In genomic region chr1:178448271-178448744, GRCm38 (mm10) we compare ENCODE assay signal across 9 mouse cellular contexts. TPM values are rescaled to one million over a fixed set of nuclear protein-coding genes. Genes with fewer than 3 reads are reported as not detected.
A peak's percentile ranks its signal among the peaks of the same experiment; 100 is the strongest.
DNase-seq lines count a peak whose midpoint lies in the region; ATAC-seq and TF ChIP-seq lines count a peak whose summit lies in the region.
"Had no signal": no experiment of that assay in that cellular context is flagged by ENCODE, and none has a peak within 500 bp of the region (broad histone marks: within the 10 kb centered on the region; RNA-seq: fewer than 3 reads in every experiment).

No protein-coding gene starts in this region.

- peak; percentile 73 to 78 for TF ChIP-seq EP300 in MEL (IDR thresholded peaks at IDR 0.05; ENCODE audit: low read depth in 1 of 2, low read length in 2 of 2)

- ATAC-seq in activated CD4-positive, CD25-positive, alpha-beta regulatory T cell, adult 4 months: no peak
- ATAC-seq in forebrain, embryonic 15.5 days (replicated peaks): no peak

- peaks cover 21 to 30% of the 10 kb centered on the region in 2 experiments for H3K4me1 ChIP-seq in MEL (ENCODE audit: control insufficient read depth in 1 of 2, insufficient read depth in 2 of 2, low read length in 2 of 2)
- peaks cover 14% of the 10 kb centered on the region; the same call in 1 of the 2 replicates for H3K4me1 ChIP-seq in midbrain, embryonic 10.5 days
- no peaks in the 10 kb centered on the region for H3K4me1 ChIP-seq in forebrain, embryonic 15.5 days

- no peak overlapping the region for H3K4me2 ChIP-seq in forebrain, embryonic 15.5 days (replicated peaks)

- no peaks in the 10 kb centered on the region for H3K9me3 ChIP-seq in MEL (replicated peaks; ENCODE audit: insufficient read depth, low read length)
- no peaks in the 10 kb centered on the region for H3K9me3 ChIP-seq in midbrain, embryonic 10.5 days (replicated peaks)
- no peaks in the 10 kb centered on the region for H3K9me3 ChIP-seq in forebrain, embryonic 15.5 days

- H3K79me2 ChIP-seq in MEL (ENCODE audit: control insufficient read depth, insufficient read depth, low read length, poor library complexity): no peaks in the 10 kb centered on the region

- no peaks in the 10 kb centered on the region for H3K27me3 ChIP-seq in MEL (ENCODE audit: control insufficient read depth in 1 of 2, insufficient read depth in 2 of 2, low read length in 2 of 2)
- no peaks in the 10 kb centered on the region for H3K27me3 ChIP-seq in midbrain, embryonic 10.5 days (ENCODE audit: low read depth, poor library complexity, severe bottlenecking)
- no peaks in the 10 kb centered on the region for H3K27me3 ChIP-seq in forebrain, embryonic 15.5 days

- TF ChIP-seq POLR2A in MEL (IDR thresholded peaks at IDR 0.05; ENCODE audit: control insufficient read depth in 1 of 2, insufficient read depth in 1 of 2, low read depth in 1 of 2, low read length in 2 of 2, poor library complexity in 1 of 2): peak in 1 of 2 experiments; percentile 46; a peak in 1 of 4 replicates

- DNase-seq in adrenal gland, adult (ENCODE audit: inconsistent age in 2 of 2, low spot score in 1 of 2): peak; percentile 8 to 53
- DNase-seq in adrenal gland, adult 18-20 months (ENCODE audit: low spot score in 2 of 2): no peak
- DNase-seq in MEL (ENCODE audit: low read depth, low spot score): peak; percentile 91
- peak; percentile 46 to 50 for DNase-seq in cerebellum, postnatal 25 days
- peak; percentile 30 to 51 for DNase-seq in heart, postnatal 36 days
- DNase-seq in midbrain, embryonic 10.5 days (ENCODE audit: low spot score): no peak
- DNase-seq: forebrain, postnatal 0 days had no signal

- peak overlapping the region; percentile 11 to 66 for H3K4me3 ChIP-seq in MEL (ENCODE audit: control insufficient read depth in 1 of 2, insufficient read depth in 1 of 2, low read depth in 2 of 2, low read length in 2 of 2)
- no peak overlapping the region for H3K4me3 ChIP-seq in midbrain, embryonic 10.5 days
- no peak overlapping the region for H3K4me3 ChIP-seq in forebrain, embryonic 15.5 days

- no peak for TF ChIP-seq CTCF in MEL (IDR thresholded peaks at IDR 0.05 in 2 of 3, conservative IDR thresholded peaks at IDR 0.05 in 1 of 3; ENCODE audit: control insufficient read depth in 1 of 3, insufficient read depth in 1 of 3, low read depth in 2 of 3, low read length in 3 of 3, poor library complexity in 1 of 3, severe bottlenecking in 1 of 3)

- 70% methylated on average over 6 of the region's 6 CpGs for WGBS in midbrain, embryonic 10.5 days
- whole genome bisulfite sequencing in forebrain, embryonic 15.5 days: 64% methylated on average over 6 of the region's 6 CpGs

- intact Hi-C loops in heart, postnatal 36 days (cut with DNase I): loop anchor here (2.0 to 5.0 kb wide), 2 partner anchors 112 to 301 kb away; partner anchors contain the start of gene Hnrnpu

- peak overlapping the region; percentile 84 for H3K27ac ChIP-seq in MEL (ENCODE audit: control insufficient read depth, low read depth, low read length)
- H3K27ac ChIP-seq in midbrain, embryonic 10.5 days (replicated peaks): no peak overlapping the region
- H3K27ac ChIP-seq in forebrain, embryonic 15.5 days (replicated peaks): no peak overlapping the region

- H3K9ac ChIP-seq in MEL (ENCODE audit: control insufficient read depth, low read depth, low read length, poor library complexity, severe bottlenecking): peak overlapping the region; percentile 45
- no peak overlapping the region for H3K9ac ChIP-seq in forebrain, embryonic 15.5 days (replicated peaks)
- H3K9ac ChIP-seq: forebrain, postnatal 0 days had no signal

- peaks cover 0 to 28% of the 10 kb centered on the region in 2 experiments; a peak in 2 of 4 replicates for H3K36me3 ChIP-seq in MEL (ENCODE audit: control insufficient read depth in 1 of 2, insufficient read depth in 2 of 2, low read length in 2 of 2)
- no peaks in the 10 kb centered on the region for H3K36me3 ChIP-seq in midbrain, embryonic 10.5 days
- H3K36me3 ChIP-seq in forebrain, embryonic 15.5 days: no peaks in the 10 kb centered on the region

- no peak; the same call in none of the 2 replicates for TF ChIP-seq RAD21 in MEL (IDR thresholded peaks at IDR 0.05; ENCODE audit: low read depth, low read length)

TF ChIP-seq in MEL, 35 proteins besides CTCF, POLR2A, EP300 and RAD21:
- TF ChIP-seq MEF2A (IDR thresholded peaks at IDR 0.05; ENCODE audit: extremely low read depth, insufficient replicate concordance, low read depth, low read length, poor library complexity, severe bottlenecking): peak; percentile 98
- TF ChIP-seq GABPA (IDR thresholded peaks at IDR 0.05; ENCODE audit: low read depth, low read length): peak; percentile 53; the same call in 1 of the 2 replicates
- TF ChIP-seq MYB (IDR thresholded peaks at IDR 0.05; ENCODE audit: low read depth, low read length): no peak
- TF ChIP-seq SIN3A (IDR thresholded peaks at IDR 0.05; ENCODE audit: low read length): peak; percentile 51
- peak; percentile 28; the same call in 1 of the 2 replicates for TF ChIP-seq TAL1 (IDR thresholded peaks at IDR 0.05; ENCODE audit: low read length)
- TF ChIP-seq TBP (IDR thresholded peaks at IDR 0.05; ENCODE audit: low read depth, low read length): 0 out of 2 replicates have a peak, but pooled peaks have one; percentile 49
- no peak for TF ChIP-seq E2F4 (IDR thresholded peaks at IDR 0.05; ENCODE audit: borderline replicate concordance, low read depth, low read length)
- no peak for TF ChIP-seq ZC3H11A (IDR thresholded peaks at IDR 0.05; ENCODE audit: low read depth, low read length)
- TF ChIP-seq MAFK (IDR thresholded peaks at IDR 0.05; ENCODE audit: borderline replicate concordance, low read depth, low read length): peak; percentile 80; the same call in 1 of the 2 replicates
- TF ChIP-seq ZKSCAN1 (IDR thresholded peaks at IDR 0.05; ENCODE audit: low read depth, low read length): no peak
- TF ChIP-seq GATA1 (IDR thresholded peaks at IDR 0.05; ENCODE audit: low read depth, low read length): peak; percentile 87
- TF ChIP-seq POLR2AphosphoS2 (IDR thresholded peaks at IDR 0.05; ENCODE audit: low read length): no peak
- no peak for TF ChIP-seq ZMIZ1 (IDR thresholded peaks at IDR 0.05; ENCODE audit: low read depth, low read length)
- TF ChIP-seq NRF1 (IDR thresholded peaks at IDR 0.05; ENCODE audit: insufficient read depth, low read depth, low read length, poor library complexity, severe bottlenecking): no peak
- no peak for TF ChIP-seq USF2 (IDR thresholded peaks at IDR 0.05; ENCODE audit: borderline replicate concordance in 1 of 2, insufficient read depth in 1 of 2, low read depth in 1 of 2, low read length in 2 of 2)
- TF ChIP-seq ZNF384 (IDR thresholded peaks at IDR 0.05; ENCODE audit: low read depth, low read length): no peak; the same call in 1 of the 2 replicates
- TF ChIP-seq MAZ (IDR thresholded peaks at IDR 0.05; ENCODE audit: low read depth, low read length): peak; percentile 48
- TF ChIP-seq TCF12 (IDR thresholded peaks at IDR 0.05; ENCODE audit: low read depth, low read length): no peak; the same call in 1 of the 2 replicates
- TF ChIP-seq JUND (IDR thresholded peaks at IDR 0.05; ENCODE audit: low read depth, low read length): no peak
- TF ChIP-seq KAT2A (conservative IDR thresholded peaks at IDR 0.05; ENCODE audit: low read depth, low read length): no peak
- TF ChIP-seq HCFC1 (IDR thresholded peaks at IDR 0.05; ENCODE audit: low read depth, low read length): 0 out of 2 replicates have a peak, but pooled peaks have one; percentile 22
- TF ChIP-seq ELF1 (IDR thresholded peaks at IDR 0.05; ENCODE audit: low read depth, low read length): no peak
- peak; percentile 39 for TF ChIP-seq SMC3 (IDR thresholded peaks at IDR 0.05; ENCODE audit: low read depth, low read length)
- no peak for TF ChIP-seq POLR2AphosphoS5 (IDR thresholded peaks at IDR 0.05; ENCODE audit: borderline replicate concordance, low read depth, low read length)
- peak; percentile 56 for TF ChIP-seq CHD2 (IDR thresholded peaks at IDR 0.05; ENCODE audit: low read length)
- TF ChIP-seq CHD1 (IDR thresholded peaks at IDR 0.05; ENCODE audit: low read depth, low read length): 0 out of 2 replicates have a peak, but pooled peaks have one; percentile 40
- TF ChIP-seq MYC (IDR thresholded peaks at IDR 0.05; ENCODE audit: low read depth, low read length): no peak
- peak; percentile 64 for TF ChIP-seq BHLHE40 (IDR thresholded peaks at IDR 0.05; ENCODE audit: borderline replicate concordance, low read depth, low read length)
- TF ChIP-seq UBTF (IDR thresholded peaks at IDR 0.05; ENCODE audit: borderline replicate concordance, insufficient read depth, low read depth, low read length): no peak
- TF ChIP-seq USF1 (IDR thresholded peaks at IDR 0.05; ENCODE audit: low read depth, low read length): no peak
- TF ChIP-seq RCOR1 (IDR thresholded peaks at IDR 0.05; ENCODE audit: low read depth, low read length): peak; percentile 34; the same call in 1 of the 2 replicates
- 0 out of 2 replicates have a peak, but pooled peaks have one; percentile 20 for TF ChIP-seq MXI1 (IDR thresholded peaks at IDR 0.05; ENCODE audit: low read depth, low read length)
- peak; percentile 96 for TF ChIP-seq ETS1 (IDR thresholded peaks at IDR 0.05; ENCODE audit: low read depth, low read length)
- TF ChIP-seq NELFE (IDR thresholded peaks at IDR 0.05; ENCODE audit: low read depth, low read length): no peak
- TF ChIP-seq MAX (IDR thresholded peaks at IDR 0.05; ENCODE audit: low read length): no peak

RNA-seq across cellular contexts. Expression of gene Efcab2, which starts 42.4 kb away (rescaled TPM):
- 1 to 10 TPM; 2.3 to 4.6 TPM for total RNA-seq in adrenal gland, adult 18-20 months (2021)
- total RNA-seq in MEL (2012; rRNA removed): 0.85 and 0.98 TPM in 2 replicates
- polyA plus RNA-seq in MEL (2012; ENCODE audit: insufficient read depth in 1 of 2, insufficient read length in 2 of 2, low read depth in 1 of 2, low replicate concordance in 2 of 2, missing spikeins in 1 of 2): 1 to 10 TPM in 1 of 2 experiments, not detected in 1; 3.2 TPM
- total RNA-seq in heart, postnatal 36 days (2021): 10 to 100 TPM; 77.4 to 81.4 TPM
- 1 to 10 TPM; 3.6 to 5.4 TPM for polyA plus RNA-seq in activated CD4-positive, CD25-positive, alpha-beta regulatory T cell, adult 4 months (2017; shearing (Covaris generic))
- polyA plus RNA-seq in midbrain, embryonic 10.5 days (2016; fragmentation: Nextera tagmentation; extraction: Ambion mirVana): 7.9 and 8.0 TPM in 2 replicates
- 6.6 and 8.2 TPM in 2 replicates for polyA plus RNA-seq in forebrain, embryonic 15.5 days (2015; fragmentation: Nextera tagmentation; extraction: Ambion mirVana)

Comparison
In these comparisons a context has a peak if more than half of its experiments do, and no peak if none do; other contexts are left out.
1. DNase-seq: peak in adrenal gland, adult (2 of 2), MEL (single experiment), cerebellum, postnatal 25 days (2 of 2) and heart, postnatal 36 days (2 of 2); none in adrenal gland, adult 18-20 months (0 of 2) and midbrain, embryonic 10.5 days (single experiment).
2. H3K4me3 ChIP-seq: peak in MEL (2 of 2); none in midbrain, embryonic 10.5 days (single experiment) and forebrain, embryonic 15.5 days (single experiment).